Mouse (Mus musculus) left cerebral cortex, adult 9 months (tissue): ENCODE results near the gene Stk26.

Source experiments
- DNase-seq, 2 experiments: peaks; one replicate each; pipeline ENCODE4 v3.0.0; 2022; ENCODE audit warnings: low spot score in 2 of 2

Stk26 gene

GRCm38 (mm10) chrX:50924629-50925364, 84.0 kb downstream of the Stk26 start:
- DNase-seq, result peak in 1 of 2 experiments; percentile 21

DNA sequence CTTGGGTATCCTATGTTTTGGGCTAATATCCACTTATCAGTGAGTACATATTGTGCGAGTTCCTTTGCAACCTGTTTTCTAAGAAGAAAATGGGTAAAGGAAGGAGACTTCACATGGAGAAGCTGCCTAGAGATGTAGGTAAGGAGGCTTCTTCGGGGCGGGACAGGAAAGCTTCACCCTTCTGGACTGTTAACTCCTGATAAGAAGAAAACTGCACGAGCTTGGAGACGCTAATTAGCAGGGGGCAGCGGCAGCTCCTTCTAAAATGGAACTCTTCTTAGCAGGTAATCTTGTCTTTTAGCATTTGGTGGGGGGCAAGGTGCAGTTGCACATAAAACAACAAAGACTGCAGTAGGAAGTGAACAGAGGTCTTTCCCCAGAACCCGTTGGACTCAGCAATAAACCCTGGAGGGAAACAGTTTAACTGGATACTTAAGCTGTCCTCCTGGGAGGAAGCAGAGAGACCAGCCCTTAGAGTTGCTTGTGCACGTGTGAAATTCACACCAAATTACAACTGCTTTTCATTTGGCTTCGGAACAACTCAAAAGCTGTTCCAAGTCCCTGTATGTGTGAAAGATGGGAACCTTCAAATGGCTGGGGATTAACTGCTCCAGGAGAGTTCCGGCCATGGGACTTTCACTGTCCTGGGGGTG, 86.2 kb downstream of the Stk26 start:
- DNase-seq, result no peak

- no peak for DNase-seq
Measured at GRCm38 (mm10) chrX:50930309-50930708, 89.5 kb downstream of the Stk26 start.

- DNase-seq, result no peak
Measured at GRCm38 (mm10) chrX:50937117-50937516, 96.3 kb downstream of the Stk26 start.

GRCm38 (mm10) chrX:50942610-50943009, 101.8 kb downstream of the Stk26 start, which contains the start of gene Frmd7:
Gene Frmd7 (minus strand): TSS chrX:50942710.
- no peak for DNase-seq
